Mouse (Mus musculus) liver, adult 2 months (tissue): ENCODE data around the gene Lgals1.

Source experiments
- CTCF ChIP-seq: fragments of 200-500 bp; IDR thresholded peaks from 2 replicates; pipeline ENCODE4 v1.5.1; 2011; ENCODE audit warnings: low read depth, low read length, control low read depth
- POLR2A ChIP-seq: fragments of 200-500 bp; IDR thresholded peaks from 2 replicates; pipeline ENCODE4 v1.6.1; 2011; ENCODE audit warnings: low read length, control low read depth; ENCODE audit not compliant: insufficient read depth; ENCODE audit errors: extremely low read depth

DNA sequence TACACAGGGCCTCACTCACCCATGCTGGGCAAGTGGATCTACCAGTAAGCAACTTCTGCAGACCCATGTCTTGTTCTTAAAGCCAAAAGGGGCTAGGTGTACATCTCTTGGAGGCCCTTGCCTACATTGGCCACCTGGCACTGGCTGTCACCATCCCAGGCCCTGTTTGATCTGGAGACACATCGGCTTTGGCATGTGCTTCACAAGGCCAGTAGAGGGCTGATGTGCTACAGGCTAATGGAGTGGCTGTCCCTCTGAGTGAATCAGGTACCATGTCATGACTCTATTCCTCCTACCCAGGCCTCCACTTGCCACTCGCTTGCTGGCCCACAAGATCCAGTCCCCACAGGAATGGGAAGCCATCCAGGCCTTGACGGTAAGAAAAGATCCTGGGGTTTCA lies 44.7 kb upstream of the Lgals1 start:
- TF ChIP-seq CTCF (no peak), POLR2A (no peak)
